Mouse (Mus musculus) cerebellum, postnatal 25 days (tissue): ENCODE measurements at regions not wholly inside any gene's neighbourhood (a gene's known extent, or its start where the extent isn't known, plus 50 kb on each side); places are given as distances from the start of the nearest gene placed in this dataset.

Source experiments
- DNase-seq, 2 experiments: peaks; one replicate each; pipeline ENCODE4 v3.0.0; 2021; ENCODE audit warnings: mixed read lengths in 2 of 2

- DNase-seq = no peak
These were observed 68.2 kb downstream of the Il12a start for GRCm38 (mm10) chr3:68758609-68759008.

DNA sequence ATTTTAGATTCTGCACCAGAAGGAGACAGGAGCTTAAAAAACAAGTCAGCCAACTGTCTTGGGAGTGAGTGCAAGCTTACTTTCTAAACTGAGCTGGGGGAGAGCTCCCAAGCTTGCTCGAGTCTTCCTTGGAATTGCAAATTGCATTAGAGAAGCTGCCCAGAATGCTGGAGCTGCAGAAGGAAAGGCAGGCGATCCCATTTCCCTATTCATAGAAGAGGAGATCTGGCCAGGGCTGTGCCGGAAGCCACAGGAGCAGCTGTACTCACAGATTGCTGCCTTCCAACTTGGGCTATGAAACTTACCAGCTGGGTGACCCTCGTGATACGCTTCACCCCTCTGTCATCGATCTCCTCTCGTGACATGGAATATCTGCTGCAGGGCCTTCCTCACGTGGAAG lies 68.9 kb downstream of the Il12a start:
- DNase-seq = no peak

DNA sequence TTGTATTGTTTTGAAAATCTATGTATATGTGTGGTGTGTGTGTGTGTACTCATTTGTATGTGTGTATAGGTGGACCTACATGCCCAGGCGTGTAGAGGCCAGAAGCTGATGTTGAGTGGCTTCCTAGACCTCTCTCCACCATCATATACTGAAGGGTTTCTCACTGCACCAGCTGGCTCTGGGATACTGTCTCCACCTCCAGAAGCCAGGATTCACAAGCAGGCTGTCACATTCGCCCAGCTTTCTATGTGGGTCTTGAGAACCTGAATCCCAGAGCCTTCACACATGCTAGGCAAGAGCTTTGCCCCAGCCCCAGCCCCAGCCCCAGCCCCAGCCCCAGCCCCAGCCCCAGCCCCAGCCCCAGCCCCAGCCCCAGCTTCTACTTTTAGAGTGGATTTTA lies 70.4 kb downstream of the Il12a start:
- DNase-seq = no peak

DNA sequence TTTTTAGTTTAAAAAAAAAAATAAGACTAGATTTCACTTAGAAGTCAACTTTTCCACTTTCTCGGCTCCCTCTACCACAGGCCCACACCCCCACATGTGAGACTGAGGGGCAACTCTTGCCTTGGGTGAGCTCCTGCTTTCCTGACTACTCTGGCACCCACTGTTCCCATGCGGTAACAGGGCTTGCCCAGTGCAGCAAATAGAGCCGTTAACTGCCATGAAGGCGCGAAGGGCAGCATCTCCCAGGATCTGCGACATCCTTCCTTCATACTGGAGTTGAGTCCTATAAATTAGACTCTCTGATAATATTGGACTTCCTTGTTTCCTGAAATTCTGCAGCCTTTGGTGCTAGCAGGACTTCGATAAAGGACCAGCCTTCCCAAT lies 70.8 kb downstream of the Il12a start:
- DNase-seq = no peak

- no peak for DNase-seq
These were observed 71.3 kb downstream of the Il12a start for GRCm38 (mm10) chr3:68761626-68762331.

DNA sequence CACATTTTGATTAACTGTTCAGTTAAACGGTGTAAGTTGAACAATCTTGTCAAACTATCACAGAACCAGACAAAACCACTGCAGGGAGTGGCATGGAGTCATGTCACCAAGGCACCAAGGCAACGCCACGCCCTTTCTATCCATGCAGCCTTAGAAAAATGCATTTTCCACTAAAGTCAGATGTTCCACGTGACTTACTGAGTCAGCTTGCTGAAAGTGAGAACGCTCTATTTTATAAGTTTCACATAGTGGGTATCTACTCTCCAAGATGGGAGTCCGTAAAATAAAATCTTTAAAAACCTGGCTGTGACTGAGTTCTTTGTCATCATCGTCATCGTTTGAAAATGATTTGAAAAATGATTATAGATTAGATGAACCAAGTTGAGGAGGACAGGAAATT lies 72.5 kb downstream of the Il12a start:
- no peak for DNase-seq

DNA sequence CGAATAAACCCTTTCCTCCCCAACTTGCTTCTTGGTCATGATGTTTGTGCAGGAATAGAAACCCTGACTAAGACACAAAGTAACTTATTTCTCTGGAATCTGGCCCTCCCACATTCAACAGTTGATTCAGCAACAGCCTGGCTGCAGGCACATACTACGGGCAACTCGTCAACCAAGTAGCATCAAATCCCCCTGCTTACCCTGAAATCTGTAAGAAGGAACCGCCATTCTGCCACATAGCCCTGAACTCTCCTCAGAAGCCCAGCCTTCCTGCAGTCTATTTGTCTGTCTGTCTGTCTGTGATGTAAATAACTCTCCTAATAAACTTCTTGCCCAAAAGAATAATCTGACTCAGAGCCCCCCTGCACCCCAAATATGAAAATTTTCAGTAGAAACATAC lies 73.9 kb downstream of the Il12a start:
- DNase-seq = no peak

DNA sequence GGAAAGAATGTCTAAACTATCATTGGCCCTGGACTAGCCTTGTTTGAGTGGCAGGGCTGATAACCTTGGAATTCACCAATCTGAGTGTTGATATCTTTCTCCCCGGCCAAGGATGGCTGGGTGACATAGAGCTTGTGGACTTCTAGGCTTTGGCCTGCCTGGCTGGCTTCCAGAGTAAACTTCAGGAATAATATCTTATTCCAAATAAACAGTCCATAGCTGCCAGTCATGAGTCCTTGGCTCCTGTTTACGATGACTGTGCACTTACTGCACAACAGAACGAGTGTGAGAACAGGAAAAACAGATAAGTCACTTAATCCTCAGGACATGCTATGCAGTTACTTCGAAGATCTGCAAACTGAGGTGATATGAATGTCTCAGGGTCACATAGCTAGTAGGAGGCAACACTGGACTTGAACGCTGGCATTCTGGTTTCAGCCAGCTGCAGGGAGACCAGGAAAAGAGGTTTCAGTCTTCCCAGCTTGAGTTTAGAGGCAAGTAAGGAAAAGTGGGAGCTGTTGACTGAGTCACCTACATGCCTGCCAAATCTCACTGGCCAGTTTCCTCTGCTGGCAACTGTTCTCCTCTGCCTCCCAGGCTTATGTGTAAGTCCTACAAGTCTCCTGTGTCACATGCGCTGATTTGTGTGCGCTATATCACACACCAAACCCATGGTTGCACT lies 74.6 kb downstream of the Il12a start:
- DNase-seq = no peak

GRCm38 (mm10) chr3:68771579-68771978 lies 81.1 kb downstream of the Il12a start:
- no peak for DNase-seq

DNA sequence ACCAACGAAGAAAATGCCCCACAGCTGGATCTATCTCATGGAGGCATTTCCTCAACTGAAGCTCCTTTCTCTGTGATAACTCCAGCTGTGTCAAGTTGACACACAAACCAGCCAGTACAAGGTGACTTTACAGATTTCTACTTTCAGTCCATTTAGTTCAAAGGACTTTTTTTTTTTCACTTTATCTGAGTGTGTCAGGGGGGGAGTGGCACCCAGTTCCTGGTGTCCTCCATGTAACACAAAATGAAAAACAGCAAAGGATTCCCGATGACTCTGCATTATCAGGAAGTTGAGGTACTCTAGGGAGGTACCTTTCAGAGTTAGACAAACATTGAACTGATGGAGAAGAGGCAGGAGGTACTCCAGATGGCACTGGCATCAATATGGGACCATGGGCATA lies 87.4 kb downstream of the Il12a start:
- no peak for DNase-seq

GRCm38 (mm10) chr3:68778354-68779040 lies 88.1 kb downstream of the Il12a start:
- no peak for DNase-seq

- DNase-seq = peak; percentile 11 to 43
These were observed 88.5 kb upstream of the 1110032F04Rik start for GRCm38 (mm10) chr3:68780843-68781242.

DNA sequence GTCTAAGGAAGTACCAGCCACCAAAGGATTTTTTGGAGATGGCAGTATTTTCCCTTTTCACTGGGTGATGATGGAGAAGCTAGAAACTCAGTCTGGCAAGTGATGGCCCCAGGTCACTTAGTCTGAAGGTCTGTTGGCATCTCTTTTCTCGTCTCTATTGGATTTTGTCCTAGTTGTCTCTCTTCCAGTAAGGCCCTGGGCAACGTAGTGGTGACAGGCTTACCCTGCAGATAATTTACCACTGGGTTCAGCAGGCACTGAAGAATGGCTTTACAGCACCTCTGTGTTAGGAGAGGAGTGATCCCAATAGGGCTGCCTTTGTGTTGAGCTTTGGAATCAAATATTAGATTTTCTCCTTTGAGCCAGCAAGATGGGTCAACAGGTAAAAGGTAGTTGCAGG lies 87.9 kb upstream of the 1110032F04Rik start:
- DNase-seq = no peak

DNA sequence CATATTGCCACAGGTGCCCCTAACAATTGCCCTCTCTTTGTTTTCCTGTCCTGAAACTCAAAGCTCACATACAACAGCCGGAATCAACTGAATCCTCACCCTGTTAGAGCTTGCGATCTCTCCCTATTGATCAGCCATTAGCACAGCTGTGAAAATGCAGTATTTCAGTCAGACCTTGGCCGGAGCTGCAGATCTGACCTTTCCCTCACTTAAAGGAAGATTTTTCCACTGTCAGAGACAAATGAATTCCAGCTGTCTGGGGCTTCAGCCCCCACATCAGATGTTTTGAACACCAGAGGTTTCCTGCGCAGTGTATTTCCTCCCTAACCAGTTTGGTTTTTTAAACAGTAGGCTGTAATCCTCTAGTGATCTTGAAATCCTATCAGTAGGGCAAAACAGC lies 87.0 kb upstream of the 1110032F04Rik start:
- DNase-seq = no peak

DNA sequence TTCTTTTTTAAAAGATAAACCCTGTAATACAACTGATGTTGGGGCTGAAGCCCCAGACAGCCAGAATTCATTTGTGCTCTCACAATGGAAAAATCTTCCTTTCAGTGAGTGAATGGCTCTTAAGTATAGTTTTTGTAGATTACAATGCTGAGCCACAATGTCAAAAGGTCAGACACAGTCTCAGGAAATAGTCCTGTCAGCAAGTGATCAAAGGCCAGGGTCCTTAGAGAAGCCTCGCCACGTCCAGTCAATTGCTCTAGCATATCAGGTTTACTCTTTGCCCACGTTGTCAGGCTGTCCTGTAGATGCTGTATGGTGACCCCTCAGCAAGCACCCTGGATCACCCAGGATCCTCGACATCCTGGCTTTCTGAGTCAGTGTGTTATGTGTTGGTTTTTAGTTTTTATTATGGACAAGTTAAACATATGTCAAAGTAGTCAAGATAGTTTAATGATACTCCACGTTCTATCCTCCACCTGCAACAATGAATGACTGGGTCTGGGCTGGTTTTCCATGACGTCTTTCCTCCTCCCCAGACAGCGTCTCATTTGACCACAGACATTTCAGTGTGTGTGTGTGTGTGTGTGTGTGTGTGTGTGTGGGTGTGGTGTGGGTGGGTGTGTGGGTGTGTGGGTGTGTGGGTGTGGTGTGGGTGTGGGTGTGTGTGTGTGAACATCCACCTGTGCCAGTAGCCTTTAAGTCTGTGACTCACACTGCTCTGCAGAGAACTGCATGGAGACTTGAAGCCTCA lies 85.5 kb upstream of the 1110032F04Rik start:
- no peak for DNase-seq

DNA sequence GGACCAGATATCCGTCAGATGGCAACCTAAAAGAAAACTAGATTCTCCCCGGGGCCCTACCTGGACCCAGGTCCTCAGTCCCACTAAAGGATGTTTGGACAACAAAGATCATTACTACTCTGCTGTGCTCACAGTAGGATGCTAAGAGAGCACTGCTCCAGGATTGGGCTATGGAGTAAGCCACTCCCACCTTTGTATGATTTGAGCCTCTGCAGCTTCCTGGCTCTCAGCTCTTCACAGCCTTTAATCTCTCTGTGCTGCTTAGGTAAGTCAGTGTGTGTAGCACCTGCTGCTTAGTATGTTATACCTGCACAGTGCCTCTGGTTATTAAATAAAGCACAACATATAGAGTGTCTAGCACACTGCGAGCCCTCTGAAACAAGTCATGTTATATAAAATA lies 82.6 kb upstream of the 1110032F04Rik start:
- no peak for DNase-seq

DNA sequence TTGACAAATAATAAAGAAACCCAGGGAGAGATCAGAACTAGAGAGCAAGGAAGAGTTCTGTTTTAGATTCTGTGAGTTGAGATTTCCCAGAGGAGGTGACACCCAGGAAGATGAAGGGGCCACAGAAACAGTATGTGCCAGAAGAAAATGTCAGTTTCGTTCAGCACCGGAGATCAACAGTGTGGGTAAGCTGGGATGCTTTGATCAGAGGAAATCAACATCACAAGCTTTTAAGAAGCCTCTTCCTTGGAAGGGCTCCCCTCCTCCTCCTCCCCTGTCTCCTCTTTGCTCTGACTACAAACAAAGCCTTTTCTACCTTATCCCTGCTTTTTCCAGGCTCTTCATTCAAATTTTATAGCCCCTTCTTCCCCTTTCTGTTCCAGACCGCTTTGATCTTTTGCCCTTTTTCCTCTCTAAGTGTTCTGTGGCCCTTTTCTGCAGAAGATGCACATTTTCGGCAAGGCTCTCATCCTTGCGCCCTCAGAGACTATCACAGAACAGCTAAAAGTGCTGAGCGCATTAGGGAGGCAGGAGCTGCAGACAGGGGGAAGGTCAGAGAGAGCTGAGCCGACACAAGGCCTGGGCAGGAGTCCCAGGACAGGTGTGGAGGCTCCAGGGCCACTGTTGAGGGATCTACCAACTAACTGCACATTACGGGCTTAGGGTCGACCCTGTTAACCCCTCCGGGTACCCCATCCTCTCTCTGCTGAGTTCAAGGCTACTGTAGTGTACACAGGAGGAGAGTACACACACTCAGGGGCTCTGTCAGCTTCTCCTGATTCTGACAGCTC lies 81.8 kb upstream of the 1110032F04Rik start:
- DNase-seq = no peak

- no peak for DNase-seq
These were observed 79.9 kb upstream of the 1110032F04Rik start for GRCm38 (mm10) chr3:68789491-68789890.

GRCm38 (mm10) chr3:68790466-68790865 lies 78.9 kb upstream of the 1110032F04Rik start:
- DNase-seq = no peak

GRCm38 (mm10) chr3:68792883-68793282 lies 76.5 kb upstream of the 1110032F04Rik start:
- no peak for DNase-seq

DNA sequence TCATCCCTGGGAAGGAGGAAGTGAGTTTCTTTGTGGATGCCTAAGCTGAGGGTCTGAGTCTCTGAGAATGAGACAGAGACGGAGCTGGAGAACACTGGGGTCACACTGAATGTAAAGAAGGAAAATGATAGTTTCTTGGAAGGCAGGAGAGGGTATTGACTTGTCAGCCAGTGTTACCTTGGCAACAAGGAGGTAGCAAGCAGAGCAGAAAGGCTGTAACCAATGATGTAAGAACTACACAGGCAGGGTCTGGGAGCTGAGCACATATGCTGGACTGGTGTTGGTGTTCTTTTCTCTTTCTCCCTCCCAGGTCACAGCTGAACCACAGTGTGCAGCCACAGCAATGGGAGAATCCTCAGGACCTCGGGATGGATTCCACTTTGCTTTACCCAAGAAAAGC lies 75.5 kb upstream of the 1110032F04Rik start:
- DNase-seq = no peak

DNA sequence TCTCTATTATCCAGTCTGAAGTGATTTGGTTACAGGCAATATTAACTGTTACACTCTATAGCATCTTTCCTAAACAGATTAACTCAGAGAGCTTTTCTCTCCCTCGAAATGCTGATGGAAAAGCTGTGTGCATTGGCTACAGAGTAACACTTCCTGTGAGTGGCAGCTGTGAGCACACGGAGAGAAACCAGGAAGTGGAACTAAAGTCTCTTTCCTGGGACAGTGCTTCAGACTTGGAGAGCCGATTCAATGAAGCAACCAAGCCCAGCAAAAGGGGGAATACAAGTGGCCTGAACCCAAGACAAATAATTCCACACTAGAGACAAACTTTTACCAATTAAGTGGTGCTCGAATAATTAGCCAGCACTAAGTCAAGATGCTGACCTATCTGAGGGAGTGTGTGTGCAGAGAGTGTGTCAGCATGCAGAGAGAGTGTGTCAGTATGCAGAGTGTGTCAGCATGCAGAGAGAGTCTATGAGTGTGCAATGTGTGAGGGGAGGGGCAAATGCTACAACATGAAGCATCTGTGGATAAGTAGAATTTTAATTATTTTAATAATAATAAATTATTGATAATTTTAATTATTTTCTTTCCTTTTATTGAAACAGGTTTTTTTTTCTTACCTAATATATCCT lies 74.9 kb upstream of the 1110032F04Rik start:
- no peak for DNase-seq
